Mouse (Mus musculus): ENCODE results near the gene Sumo3. TPM values are rescaled to one million over a fixed set of nuclear protein-coding genes. Genes with fewer than 3 reads are reported as not detected.

Sumo3 gene
- polyA plus RNA-seq, 1 experiment from 2014 or later, result 156 TPM

- H3K4me1 ChIP-seq (ENCODE audit: control insufficient read depth in 2 of 2, insufficient read depth in 2 of 2, low read length in 2 of 2), result peaks cover 22 to 33% of the 10 kb centered on the region in 2 experiments
- no peak; the same call in 1 of the 2 replicates for ATAC-seq (ENCODE audit: insufficient number of reproducible peaks, insufficient read depth, low FRiP score, low read depth)
- H3K36me3 ChIP-seq (ENCODE audit: control insufficient read depth, insufficient read depth, low read length), result peaks cover 63% of the 10 kb centered on the region
- no peak overlapping the region for H3K9ac ChIP-seq (ENCODE audit: low read length)
- no peaks in the 10 kb centered on the region for H3K9me3 ChIP-seq (ENCODE audit: control insufficient read depth, low read length)
- no peak overlapping the region for H3K4me3 ChIP-seq (ENCODE audit: control insufficient read depth in 1 of 2, insufficient read depth in 1 of 2, low read depth in 1 of 2, low read length in 2 of 2)
- H3K27me3 ChIP-seq (ENCODE audit: control insufficient read depth, insufficient read depth, low read length), result no peaks in the 10 kb centered on the region
- WGBS, result 55% methylated on average over 6 of the region's 6 CpGs
- H3K27ac ChIP-seq (replicated peaks in 1 of 2; ENCODE audit: control insufficient read depth in 1 of 2, insufficient read depth in 1 of 2, low read depth in 2 of 2, low read length in 2 of 2), result no peak overlapping the region; a peak in 1 of 4 replicates
- no peak overlapping the region for H3K4me2 ChIP-seq (ENCODE audit: low read length)
These were observed 33.1 kb downstream of the Sumo3 start for GRCm38 (mm10) chr10:77638956-77639355.

DNA sequence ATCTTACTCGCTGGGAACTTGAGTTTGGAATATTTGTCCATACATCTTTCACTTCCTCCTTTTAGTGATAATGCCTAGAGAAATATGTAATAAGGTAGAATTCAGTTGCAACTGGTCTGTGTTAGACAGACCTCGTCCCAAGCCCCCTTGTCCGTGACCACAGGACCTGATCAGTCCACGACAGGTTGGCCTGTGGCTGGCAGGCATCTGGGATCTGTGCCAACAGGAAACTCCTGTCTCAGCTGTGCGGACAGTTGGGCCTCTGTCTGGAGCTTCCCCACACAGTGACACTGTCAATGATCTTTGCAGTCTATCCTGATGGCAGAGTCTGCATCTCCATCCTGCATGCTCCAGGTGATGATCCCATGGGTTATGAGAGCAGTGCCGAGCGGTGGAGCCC is 37.3 kb downstream of the Sumo3 start:
- H3K9ac ChIP-seq (ENCODE audit: low read length), result no peak overlapping the region
- H3K9me3 ChIP-seq (ENCODE audit: control insufficient read depth, low read length), result no peaks in the 10 kb centered on the region
- H3K4me3 ChIP-seq (ENCODE audit: control insufficient read depth in 1 of 2, insufficient read depth in 1 of 2, low read depth in 1 of 2, low read length in 2 of 2), result no peak overlapping the region
- no peak overlapping the region for H3K27ac ChIP-seq (replicated peaks in 1 of 2; ENCODE audit: control insufficient read depth in 1 of 2, insufficient read depth in 1 of 2, low read depth in 2 of 2, low read length in 2 of 2)
- peaks cover 14 to 20% of the 10 kb centered on the region in 2 experiments for H3K4me1 ChIP-seq (ENCODE audit: control insufficient read depth in 2 of 2, insufficient read depth in 2 of 2, low read length in 2 of 2)
- no peak overlapping the region for H3K4me2 ChIP-seq (ENCODE audit: low read length)
- 60% methylated on average over 7 of the region's 7 CpGs for WGBS
- ATAC-seq (ENCODE audit: insufficient number of reproducible peaks, insufficient read depth, low FRiP score, low read depth), result no peak
- H3K27me3 ChIP-seq (ENCODE audit: control insufficient read depth, insufficient read depth, low read length), result no peaks in the 10 kb centered on the region
- peaks cover 75% of the 10 kb centered on the region for H3K36me3 ChIP-seq (ENCODE audit: control insufficient read depth, insufficient read depth, low read length)

GRCm38 (mm10) chr10:77645571-77645970 is 39.7 kb downstream of the Sumo3 start:
- Histone ChIP-seq H3K27me3 (ENCODE audit: control insufficient read depth, insufficient read depth, low read length) (no peaks in the 10 kb centered on the region), H3K9me3 (ENCODE audit: control insufficient read depth, low read length) (no peaks in the 10 kb centered on the region), H3K27ac (replicated peaks in 1 of 2; ENCODE audit: control insufficient read depth in 1 of 2, insufficient read depth in 1 of 2, low read depth in 2 of 2, low read length in 2 of 2) (no peak overlapping the region), H3K4me2 (ENCODE audit: low read length) (no peak overlapping the region), H3K36me3 (ENCODE audit: control insufficient read depth, insufficient read depth, low read length) (peaks cover 64% of the 10 kb centered on the region), H3K4me1 (ENCODE audit: control insufficient read depth in 2 of 2, insufficient read depth in 2 of 2, low read length in 2 of 2) (peaks cover 5 to 9% of the 10 kb centered on the region in 2 experiments; a peak in 2 of 4 replicates), H3K9ac (ENCODE audit: low read length) (no peak overlapping the region), H3K4me3 (ENCODE audit: control insufficient read depth in 1 of 2, insufficient read depth in 1 of 2, low read depth in 1 of 2, low read length in 2 of 2) (no peak overlapping the region)
- WGBS, result 78% methylated on average over 5 of the region's 5 CpGs
- ATAC-seq (ENCODE audit: insufficient number of reproducible peaks, insufficient read depth, low FRiP score, low read depth), result no peak

GRCm38 (mm10) chr10:77647461-77647860 is 41.6 kb downstream of the Sumo3 start:
- Histone ChIP-seq H3K4me1 (ENCODE audit: control insufficient read depth in 2 of 2, insufficient read depth in 2 of 2, low read length in 2 of 2) (peaks cover 5 to 9% of the 10 kb centered on the region in 2 experiments; a peak in 2 of 4 replicates), H3K4me2 (ENCODE audit: low read length) (no peak overlapping the region), H3K36me3 (ENCODE audit: control insufficient read depth, insufficient read depth, low read length) (peaks cover 46% of the 10 kb centered on the region), H3K9me3 (ENCODE audit: control insufficient read depth, low read length) (no peaks in the 10 kb centered on the region), H3K27me3 (ENCODE audit: control insufficient read depth, insufficient read depth, low read length) (no peaks in the 10 kb centered on the region), H3K27ac (replicated peaks in 1 of 2; ENCODE audit: control insufficient read depth in 1 of 2, insufficient read depth in 1 of 2, low read depth in 2 of 2, low read length in 2 of 2) (no peak overlapping the region), H3K4me3 (ENCODE audit: control insufficient read depth in 1 of 2, insufficient read depth in 1 of 2, low read depth in 1 of 2, low read length in 2 of 2) (no peak overlapping the region), H3K9ac (ENCODE audit: low read length) (no peak overlapping the region)
- ATAC-seq (ENCODE audit: insufficient number of reproducible peaks, insufficient read depth, low FRiP score, low read depth), result no peak
- WGBS, result 52% methylated on average over 1 of the region's 1 CpGs

- Histone ChIP-seq H3K9ac (ENCODE audit: low read length) (no peak overlapping the region), H3K27me3 (ENCODE audit: control insufficient read depth, insufficient read depth, low read length) (no peaks in the 10 kb centered on the region), H3K4me3 (ENCODE audit: control insufficient read depth in 1 of 2, insufficient read depth in 1 of 2, low read depth in 1 of 2, low read length in 2 of 2) (no peak overlapping the region), H3K4me1 (ENCODE audit: control insufficient read depth in 2 of 2, insufficient read depth in 2 of 2, low read length in 2 of 2) (peaks cover 5 to 9% of the 10 kb centered on the region in 2 experiments; a peak in 2 of 4 replicates), H3K9me3 (ENCODE audit: control insufficient read depth, low read length) (no peaks in the 10 kb centered on the region), H3K4me2 (ENCODE audit: low read length) (no peak overlapping the region), H3K36me3 (ENCODE audit: control insufficient read depth, insufficient read depth, low read length) (peaks cover 42% of the 10 kb centered on the region), H3K27ac (replicated peaks in 1 of 2; ENCODE audit: control insufficient read depth in 1 of 2, insufficient read depth in 1 of 2, low read depth in 2 of 2, low read length in 2 of 2) (no peak overlapping the region)
- no peak for ATAC-seq (ENCODE audit: insufficient number of reproducible peaks, insufficient read depth, low FRiP score, low read depth)
- WGBS, result 79% methylated on average over 8 of the region's 8 CpGs
These were observed 42.0 kb downstream of the Sumo3 start for GRCm38 (mm10) chr10:77647901-77648300.

DNA sequence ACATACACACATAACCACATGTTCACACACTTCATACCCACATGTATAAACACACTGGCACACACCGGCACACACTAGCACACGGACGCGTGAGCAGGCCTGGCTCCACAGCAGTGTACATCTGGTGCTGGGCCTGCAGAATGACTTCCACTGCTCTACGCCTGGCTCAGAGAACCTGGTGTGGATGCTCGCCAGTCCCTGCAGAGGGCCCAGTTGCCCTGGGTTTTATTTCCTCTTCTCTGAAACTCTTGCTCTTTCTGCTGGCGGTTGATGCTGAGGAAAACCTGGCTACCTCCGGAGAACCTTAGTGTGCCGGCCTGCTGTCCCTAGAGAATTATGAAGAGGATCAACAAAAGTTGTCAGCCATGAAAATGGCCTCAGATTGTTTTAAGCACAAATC is 46.1 kb downstream of the Sumo3 start:
- Histone ChIP-seq H3K36me3 (ENCODE audit: control insufficient read depth, insufficient read depth, low read length) (0 out of 2 replicates have a peak, but pooled peaks cover under 1% of the 10 kb centered on the region), H3K9me3 (ENCODE audit: control insufficient read depth, low read length) (0 out of 2 replicates have a peak, but pooled peaks cover 4% of the 10 kb centered on the region), H3K27me3 (ENCODE audit: control insufficient read depth, insufficient read depth, low read length) (no peaks in the 10 kb centered on the region), H3K27ac (replicated peaks in 1 of 2; ENCODE audit: control insufficient read depth in 1 of 2, insufficient read depth in 1 of 2, low read depth in 2 of 2, low read length in 2 of 2) (no peak overlapping the region), H3K4me1 (ENCODE audit: control insufficient read depth in 2 of 2, insufficient read depth in 2 of 2, low read length in 2 of 2) (no peaks in the 10 kb centered on the region), H3K4me3 (ENCODE audit: control insufficient read depth in 1 of 2, insufficient read depth in 1 of 2, low read depth in 1 of 2, low read length in 2 of 2) (no peak overlapping the region), H3K9ac (ENCODE audit: low read length) (no peak overlapping the region), H3K4me2 (ENCODE audit: low read length) (no peak overlapping the region)
- 85% methylated on average over 9 of the region's 9 CpGs for WGBS
- no peak for ATAC-seq (ENCODE audit: insufficient number of reproducible peaks, insufficient read depth, low FRiP score, low read depth)

DNA sequence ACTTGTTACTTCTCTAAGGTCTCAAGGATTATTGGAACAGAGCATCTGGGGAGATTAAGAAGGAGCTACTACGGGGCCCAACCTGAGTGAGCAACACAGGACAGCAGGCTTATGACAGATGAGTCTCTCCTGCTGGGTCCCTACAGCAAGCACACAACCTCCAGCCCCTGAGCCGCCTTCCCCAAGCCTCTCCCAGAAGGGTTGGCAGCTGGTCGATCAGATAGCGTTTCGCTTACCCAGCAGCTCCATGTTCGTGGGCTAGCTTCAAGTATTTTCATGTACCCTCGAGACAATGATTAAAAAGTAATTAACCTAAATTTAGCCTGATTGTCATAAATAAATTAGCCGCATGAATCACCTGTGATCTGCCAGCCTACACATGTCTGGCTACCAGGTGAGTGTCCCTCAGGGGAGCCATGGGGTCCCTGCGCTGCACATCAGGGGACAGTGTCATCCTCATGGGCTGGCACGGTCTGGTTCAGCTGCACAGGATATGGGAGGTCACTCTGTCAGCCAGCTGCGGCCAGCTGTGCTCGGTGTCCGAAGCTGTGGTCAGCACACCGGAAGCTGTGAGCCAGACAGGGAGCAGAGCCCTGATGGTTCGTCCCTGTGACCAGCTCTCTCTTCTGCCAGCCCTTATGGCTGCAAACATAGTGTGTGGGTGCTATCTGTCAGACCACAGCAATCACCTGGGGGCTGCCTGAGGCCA is 52.5 kb downstream of the Sumo3 start:
- ATAC-seq (ENCODE audit: insufficient number of reproducible peaks, insufficient read depth, low FRiP score, low read depth), result no peak
- no peaks in the 10 kb centered on the region for H3K4me1 ChIP-seq (ENCODE audit: control insufficient read depth in 2 of 2, insufficient read depth in 2 of 2, low read length in 2 of 2)
- 66% methylated on average over 15 of the region's 15 CpGs for WGBS

More for the DNA sequence above, 52.5 kb downstream of the Sumo3 start:
- no peak overlapping the region for H3K4me2 ChIP-seq (ENCODE audit: low read length)
- H3K4me3 ChIP-seq (ENCODE audit: control insufficient read depth in 1 of 2, insufficient read depth in 1 of 2, low read depth in 1 of 2, low read length in 2 of 2), result no peak overlapping the region
- H3K36me3 ChIP-seq (ENCODE audit: control insufficient read depth, insufficient read depth, low read length), result no peaks in the 10 kb centered on the region
- 0 out of 2 replicates have a peak, but pooled peaks cover under 1% of the 10 kb centered on the region for H3K27me3 ChIP-seq (ENCODE audit: control insufficient read depth, insufficient read depth, low read length)
- H3K27ac ChIP-seq (replicated peaks in 1 of 2; ENCODE audit: control insufficient read depth in 1 of 2, insufficient read depth in 1 of 2, low read depth in 2 of 2, low read length in 2 of 2), result no peak overlapping the region
- H3K9ac ChIP-seq (ENCODE audit: low read length), result no peak overlapping the region
- 0 out of 2 replicates have a peak, but pooled peaks cover 4% of the 10 kb centered on the region for H3K9me3 ChIP-seq (ENCODE audit: control insufficient read depth, low read length)

Measured in heart, embryonic 14.5 days (tissue).